Comparison of ENCODE assay signal across 8 mouse cellular contexts in the genomic region with DNA sequence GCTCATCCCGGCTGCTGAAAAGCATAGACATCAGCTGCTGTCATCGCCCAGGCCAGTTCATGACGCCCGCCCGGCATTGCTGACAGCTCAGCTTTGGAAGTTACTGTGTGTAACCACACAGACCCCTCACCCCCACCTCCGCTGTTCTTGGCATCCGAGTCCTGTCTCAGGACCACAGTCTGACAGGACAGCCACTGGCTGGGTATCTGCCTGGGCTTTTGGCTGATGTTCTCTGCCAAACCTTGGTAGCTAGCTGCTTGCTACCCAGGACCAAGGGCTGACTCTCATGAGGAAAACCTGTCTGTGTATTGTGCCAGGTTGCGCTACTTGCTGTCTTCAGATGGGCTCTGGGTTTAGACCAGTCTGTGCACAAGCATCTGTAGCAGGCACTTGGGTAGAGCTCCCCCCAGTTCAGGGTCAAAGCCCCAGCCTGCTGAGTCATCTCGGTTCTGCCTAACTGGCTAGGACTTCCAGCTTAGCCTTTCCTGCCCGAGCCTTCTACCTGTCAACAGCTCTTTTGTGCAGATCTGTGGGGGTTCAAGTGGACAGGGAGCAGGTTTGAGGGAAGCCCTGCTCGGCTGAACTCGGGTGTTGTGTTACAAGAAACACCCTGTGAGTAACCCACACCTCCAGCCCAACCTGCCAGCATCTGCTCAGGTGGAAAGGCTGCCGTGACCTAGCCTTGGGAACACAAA.
A peak's percentile ranks its signal among the peaks of the same experiment; 100 is the strongest.
DNase-seq lines count a peak whose midpoint lies in the region; ATAC-seq and TF ChIP-seq lines count a peak whose summit lies in the region.

No protein-coding gene starts in this region.

- peaks cover 6% of the 10 kb centered on the region for H3K4me1 ChIP-seq in intestine, postnatal 0 days (replicated peaks; ENCODE audit: control insufficient read depth, insufficient read depth, low read length)
- H3K4me1 ChIP-seq in lung, embryonic 15.5 days = peaks cover 53% of the 10 kb centered on the region
- peaks cover 39% of the 10 kb centered on the region for H3K4me1 ChIP-seq in stomach, embryonic 16.5 days (ENCODE audit: control insufficient read depth, insufficient read depth, low read length)

- H3K27me3 ChIP-seq in intestine, postnatal 0 days (replicated peaks; ENCODE audit: control insufficient read depth, insufficient read depth, low read length) = no peaks in the 10 kb centered on the region
- H3K27me3 ChIP-seq in lung, embryonic 15.5 days = no peaks in the 10 kb centered on the region
- no peaks in the 10 kb centered on the region for H3K27me3 ChIP-seq in stomach, embryonic 16.5 days (ENCODE audit: control insufficient read depth, insufficient read depth, low read length)

- DNase-seq in embryo, embryonic 10 days (ENCODE audit: low spot score) = peak; percentile 48
- no peak for DNase-seq in embryo, embryonic 9.5 days (ENCODE audit: extremely low spot score)
- DNase-seq in cerebellum, adult 9-11 months = peak; percentile 52
- peak; percentile 97 for DNase-seq in heart, adult 11 months
- DNase-seq in spleen, adult 12 weeks (ENCODE audit: low spot score) = no peak

- H3K4me2 ChIP-seq in intestine, postnatal 0 days (replicated peaks; ENCODE audit: low read depth) = peak overlapping the region; percentile 71
- peak overlapping the region; percentile 47 for H3K4me2 ChIP-seq in lung, embryonic 15.5 days
- H3K4me2 ChIP-seq in stomach, embryonic 16.5 days (ENCODE audit: low read depth, low read length) = peak overlapping the region; percentile 58

- H3K9ac ChIP-seq in intestine, postnatal 0 days (ENCODE audit: low read depth, low read length) = peak overlapping the region; percentile 43
- H3K9ac ChIP-seq in lung, embryonic 15.5 days = peak overlapping the region; percentile 30; the same call in 1 of the 2 replicates
- H3K9ac ChIP-seq in stomach, embryonic 16.5 days (ENCODE audit: low read length) = peak overlapping the region; percentile 64

- peak; percentile 58 for ATAC-seq in intestine, postnatal 0 days
- peak; percentile 61 for ATAC-seq in lung, embryonic 15.5 days (ENCODE audit: borderline replicate concordance, extremely low read depth, low FRiP score, low TSS enrichment)
- ATAC-seq in stomach, embryonic 16.5 days (ENCODE audit: insufficient read depth, low FRiP score) = peak; percentile 53; the same call in 1 of the 2 replicates

- peak overlapping the region; percentile 77 for H3K27ac ChIP-seq in intestine, postnatal 0 days (ENCODE audit: low read depth, low read length)
- peak overlapping the region; percentile 79 for H3K27ac ChIP-seq in lung, embryonic 15.5 days
- peak overlapping the region; percentile 82 for H3K27ac ChIP-seq in stomach, embryonic 16.5 days (ENCODE audit: low read length)

- TF ChIP-seq CTCF in intestine, postnatal 0 days (IDR thresholded peaks at IDR 0.05; ENCODE audit: low read depth) = no peak

- H3K36me3 ChIP-seq in intestine, postnatal 0 days (ENCODE audit: control insufficient read depth, insufficient read depth) = no peaks in the 10 kb centered on the region
- H3K36me3 ChIP-seq in lung, embryonic 15.5 days = no peaks in the 10 kb centered on the region
- H3K36me3 ChIP-seq in stomach, embryonic 16.5 days (ENCODE audit: control insufficient read depth, insufficient read depth, low read length) = no peaks in the 10 kb centered on the region

- 21% methylated on average over 13 of the region's 13 CpGs for WGBS in intestine, postnatal 0 days
- 18% methylated on average over 13 of the region's 13 CpGs for WGBS in lung, embryonic 15.5 days
- WGBS in stomach, embryonic 16.5 days = 21% methylated on average over 13 of the region's 13 CpGs

- H3K4me3 ChIP-seq in intestine, postnatal 0 days (ENCODE audit: low read depth, low read length) = peak overlapping the region; percentile 32
- H3K4me3 ChIP-seq in lung, embryonic 15.5 days = peak overlapping the region; percentile 4
- H3K4me3 ChIP-seq in stomach, embryonic 16.5 days (replicated peaks; ENCODE audit: low read length) = peak overlapping the region; percentile 27

- no peaks in the 10 kb centered on the region for H3K9me3 ChIP-seq in intestine, postnatal 0 days (ENCODE audit: control insufficient read depth)
- no peaks in the 10 kb centered on the region for H3K9me3 ChIP-seq in lung, embryonic 15.5 days
- no peaks in the 10 kb centered on the region for H3K9me3 ChIP-seq in stomach, embryonic 16.5 days (replicated peaks; ENCODE audit: control insufficient read depth, low read length)

Comparison
In these comparisons a context has a peak if more than half of its experiments do, and no peak if none do; other contexts are left out.
1. DNase-seq: peak in embryo, embryonic 10 days (single experiment), cerebellum, adult 9-11 months (single experiment) and heart, adult 11 months (single experiment); none in embryo, embryonic 9.5 days (single experiment) and spleen, adult 12 weeks (single experiment).
2. Peak in every context shown above with its lines, with median percentiles within 50 percentile points of each other: ATAC-seq, H3K27ac ChIP-seq, H3K4me2 ChIP-seq, H3K4me3 ChIP-seq and H3K9ac ChIP-seq.